Mouse (Mus musculus) ES-Bruce4 (cell line): ENCODE data around the gene Cd101. TPM values are rescaled to one million over a fixed set of nuclear protein-coding genes. Genes with fewer than 3 reads are reported as not detected.

Source experiments
- H3K27ac ChIP-seq: 2 replicates; pipeline ENCODE4 v1.5.1; 2012; ENCODE audit warnings: low read length, inconsistent platforms; ENCODE audit not compliant: insufficient read depth
- H3K27me3 ChIP-seq: 2 replicates; pipeline ENCODE4 v1.6.1; 2012; ENCODE audit warnings: mild to moderate bottlenecking, low read length, inconsistent platforms; ENCODE audit not compliant: control insufficient read depth, poor library complexity, insufficient read depth, severe bottlenecking
- H3K36me3 ChIP-seq: 2 replicates; pipeline ENCODE4 v1.6.1; 2012; ENCODE audit warnings: inconsistent platforms, mild to moderate bottlenecking, low read length, moderate library complexity; ENCODE audit not compliant: control insufficient read depth, poor library complexity, insufficient read depth, severe bottlenecking
- H3K4me1 ChIP-seq: one replicate; pipeline ENCODE4 v1.8.1; 2011; ENCODE audit warnings: low read length; ENCODE audit not compliant: control insufficient read depth, insufficient read depth
- H3K4me3 ChIP-seq: 2 replicates; pipeline ENCODE4 v1.5.1; 2011; ENCODE audit warnings: low read depth, mild to moderate bottlenecking, low read length
- H3K9ac ChIP-seq: 2 replicates; pipeline ENCODE4 v1.6.1; 2012; ENCODE audit warnings: low read depth, mild to moderate bottlenecking, inconsistent platforms; ENCODE audit not compliant: poor library complexity, severe bottlenecking
- H3K9me3 ChIP-seq: replicated peaks from 2 replicates; pipeline ENCODE4 v1.6.1; 2012; ENCODE audit warnings: mild to moderate bottlenecking, low read length, inconsistent platforms; ENCODE audit not compliant: control insufficient read depth, poor library complexity, insufficient read depth, severe bottlenecking
- CTCF ChIP-seq: IDR thresholded peaks from one replicate; pipeline ENCODE4 v1.8.1; 2011; ENCODE audit warnings: low read depth, low read length
- EP300 ChIP-seq: IDR thresholded peaks from 2 replicates; pipeline ENCODE4 v1.6.1; 2011; ENCODE audit warnings: low read depth, low read length; ENCODE audit not compliant: insufficient read depth
- POLR2A ChIP-seq: IDR thresholded peaks from one replicate; pipeline ENCODE4 v1.8.1; 2011; ENCODE audit warnings: low read length; ENCODE audit not compliant: insufficient read depth
- polyA plus RNA-seq: library from polyadenylated mRNA; stranded (reverse); fragments of >200 nt; gene quantifications from 2 replicates; pipeline ENCODE4 v1.2.4, GENCODE M21; 2011; ENCODE audit warnings: low read depth; ENCODE audit not compliant: missing spikeins, insufficient read depth, insufficient read length

The Cd101 gene
- polyA plus RNA-seq, 1 experiment: not detected

DNA sequence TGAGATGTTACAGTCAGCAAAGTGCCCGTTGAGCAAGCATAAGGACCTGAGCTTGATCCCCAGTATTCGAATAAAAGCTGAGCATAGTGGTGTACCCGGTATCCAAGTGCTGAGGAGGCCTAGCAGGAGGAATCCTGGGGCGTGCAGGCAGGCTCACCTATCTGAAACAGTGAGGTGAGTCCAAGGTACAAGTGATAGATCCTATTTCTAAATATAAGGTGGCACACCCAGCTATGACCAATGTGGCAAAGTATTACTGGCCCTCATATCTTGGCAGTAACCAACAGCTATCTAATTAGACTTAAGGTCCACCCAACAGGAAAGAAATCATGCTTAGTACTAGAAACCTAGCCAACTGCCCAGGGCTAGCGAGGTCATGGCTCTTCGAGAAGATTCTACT is 6.4 kb downstream of the Cd101 start:
- no peaks in the 10 kb centered on the region for H3K36me3 ChIP-seq
- H3K4me3 ChIP-seq: no peak overlapping the region
- no peaks in the 10 kb centered on the region for H3K4me1 ChIP-seq
- H3K27me3 ChIP-seq: no peaks in the 10 kb centered on the region
- no peak overlapping the region for H3K27ac ChIP-seq
- H3K9me3 ChIP-seq: no peaks in the 10 kb centered on the region
- TF ChIP-seq CTCF (no peak), POLR2A (no peak), EP300 (no peak)
- no peak overlapping the region for H3K9ac ChIP-seq

DNA sequence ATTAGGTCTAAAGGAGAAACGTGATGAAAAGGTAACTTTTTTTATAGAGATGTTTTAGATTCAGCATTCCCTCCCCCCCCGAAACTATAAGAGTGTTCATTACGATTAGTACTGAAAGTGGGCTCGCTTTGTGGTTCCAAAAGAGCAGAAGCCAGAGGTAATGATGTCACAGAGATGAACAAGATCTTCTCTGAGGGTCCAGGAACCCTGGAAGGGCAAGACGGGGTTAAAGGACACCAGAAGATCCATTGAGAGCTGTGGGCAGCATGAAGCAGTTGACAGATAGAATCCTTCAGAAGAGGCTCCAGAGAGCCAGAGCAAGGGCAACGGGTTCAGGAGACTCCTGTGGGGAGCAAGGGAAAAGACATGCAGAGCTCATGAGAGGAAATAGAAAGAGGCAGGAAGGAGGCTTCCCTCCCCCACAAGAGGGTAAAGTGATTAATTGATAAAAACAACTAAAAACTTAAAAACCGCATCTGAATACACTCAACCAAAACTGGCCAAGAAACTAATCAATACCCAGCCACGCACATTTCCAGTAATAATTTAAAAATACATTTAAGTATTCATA is 7.8 kb downstream of the Cd101 start:
- Histone ChIP-seq H3K9ac (no peak overlapping the region), H3K4me3 (no peak overlapping the region), H3K27ac (no peak overlapping the region), H3K36me3 (no peaks in the 10 kb centered on the region), H3K4me1 (no peaks in the 10 kb centered on the region), H3K27me3 (no peaks in the 10 kb centered on the region), H3K9me3 (no peaks in the 10 kb centered on the region)
- TF ChIP-seq CTCF (no peak), EP300 (no peak), POLR2A (no peak)

DNA sequence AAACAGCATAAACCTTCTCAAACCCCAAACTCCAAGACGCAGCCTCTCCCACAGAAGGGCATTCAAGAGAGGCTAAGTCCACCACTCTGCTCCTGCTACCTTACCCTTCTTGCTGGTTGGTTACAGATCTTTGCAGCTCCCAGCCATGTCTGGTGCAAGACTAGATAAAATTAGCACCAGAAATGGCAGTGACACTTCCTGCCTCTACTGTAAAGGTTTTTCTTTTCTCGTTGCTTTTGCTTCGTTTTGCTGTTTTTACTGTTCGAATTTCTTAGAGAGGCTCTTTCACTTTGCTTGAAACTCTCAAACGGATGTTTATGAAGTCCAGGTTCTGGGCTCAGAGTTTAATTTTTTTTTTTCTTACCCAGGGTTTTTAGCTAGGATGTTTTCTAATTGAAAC is 8.3 kb downstream of the Cd101 start:
- Histone ChIP-seq H3K27me3 (no peaks in the 10 kb centered on the region), H3K9me3 (no peaks in the 10 kb centered on the region), H3K4me1 (no peaks in the 10 kb centered on the region), H3K9ac (no peak overlapping the region), H3K36me3 (no peaks in the 10 kb centered on the region), H3K27ac (no peak overlapping the region), H3K4me3 (no peak overlapping the region)
- TF ChIP-seq EP300 (no peak), POLR2A (no peak), CTCF (no peak)

DNA sequence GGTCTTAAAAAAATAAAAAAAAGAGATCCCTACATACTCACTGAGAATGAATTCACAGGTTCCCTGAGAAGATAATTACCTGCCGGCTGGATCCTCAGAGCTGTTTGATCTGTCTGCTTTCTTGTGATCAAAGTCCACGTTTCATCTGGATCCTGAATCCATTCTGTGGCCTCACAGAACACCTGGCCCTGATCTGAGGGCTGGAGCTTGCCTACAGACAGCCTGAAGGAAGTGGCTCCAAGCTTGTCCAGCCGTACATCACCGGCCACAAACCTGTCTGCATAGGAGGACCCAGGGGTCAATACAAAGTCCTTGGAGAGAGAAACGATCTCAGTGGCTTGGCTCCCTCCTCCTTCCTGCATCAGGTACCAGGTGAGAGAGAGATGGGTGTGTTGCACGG is 10.9 kb downstream of the Cd101 start:
- no peaks in the 10 kb centered on the region for H3K27me3 ChIP-seq
- no peaks in the 10 kb centered on the region for H3K9me3 ChIP-seq
- no peaks in the 10 kb centered on the region for H3K36me3 ChIP-seq
- no peak for TF ChIP-seq EP300
- no peak for TF ChIP-seq CTCF
- no peak for TF ChIP-seq POLR2A
- no peak overlapping the region for H3K27ac ChIP-seq
- H3K4me3 ChIP-seq: no peak overlapping the region
- no peak overlapping the region for H3K9ac ChIP-seq
- H3K4me1 ChIP-seq: no peaks in the 10 kb centered on the region

DNA sequence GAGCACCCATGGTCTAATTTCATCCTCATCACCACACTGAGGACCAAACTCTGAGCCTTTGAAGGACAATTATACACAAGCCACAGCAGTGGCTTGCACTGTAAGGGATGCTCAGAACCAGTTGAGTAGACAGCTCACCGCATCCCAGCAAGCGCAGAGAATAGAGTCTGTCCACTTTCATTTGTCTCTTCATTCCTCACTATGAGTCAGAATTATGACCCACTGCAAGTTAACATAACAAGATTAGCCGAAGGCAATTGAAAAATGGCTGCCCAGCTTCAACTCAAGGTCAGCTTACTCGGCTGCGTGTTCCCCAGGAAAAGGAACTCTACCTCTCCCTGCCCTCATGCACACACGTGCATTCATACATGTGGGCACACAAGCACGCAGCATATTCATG is 13.3 kb downstream of the Cd101 start:
- no peak for TF ChIP-seq CTCF
- TF ChIP-seq POLR2A: no peak
- TF ChIP-seq EP300: no peak
- Histone ChIP-seq H3K9ac (no peak overlapping the region), H3K4me3 (no peak overlapping the region), H3K9me3 (no peaks in the 10 kb centered on the region), H3K36me3 (no peaks in the 10 kb centered on the region), H3K27me3 (no peaks in the 10 kb centered on the region), H3K27ac (no peak overlapping the region), H3K4me1 (no peaks in the 10 kb centered on the region)

DNA sequence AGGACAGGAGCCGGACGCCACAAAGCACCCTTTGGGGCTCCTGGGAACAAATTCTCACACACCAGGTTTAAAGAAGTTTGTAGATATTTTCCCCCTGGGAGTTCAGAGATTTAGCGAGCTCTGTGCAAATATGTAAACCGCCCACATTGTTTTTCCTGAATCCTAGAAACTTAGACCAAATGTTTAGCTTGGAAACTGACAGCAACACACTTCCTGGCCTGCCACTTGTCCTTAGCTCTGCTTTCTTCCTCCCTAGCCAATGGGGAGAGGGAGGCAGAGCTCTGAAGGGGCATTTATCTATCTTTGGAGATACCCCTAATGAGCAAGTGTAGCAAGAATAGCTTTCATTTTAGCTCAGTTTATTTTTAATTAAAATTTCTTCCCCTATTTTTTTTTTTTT is 14.1 kb downstream of the Cd101 start:
- H3K36me3 ChIP-seq: no peaks in the 10 kb centered on the region

More for the DNA sequence above, 14.1 kb downstream of the Cd101 start:
- no peaks in the 10 kb centered on the region for H3K9me3 ChIP-seq
- H3K9ac ChIP-seq: no peak overlapping the region
- H3K4me1 ChIP-seq: no peaks in the 10 kb centered on the region
- no peak overlapping the region for H3K27ac ChIP-seq
- TF ChIP-seq EP300: no peak
- TF ChIP-seq POLR2A: no peak
- TF ChIP-seq CTCF: no peak
- no peaks in the 10 kb centered on the region for H3K27me3 ChIP-seq
- no peak overlapping the region for H3K4me3 ChIP-seq
